8 mouse cellular contexts compared by ENCODE assay signal in genomic region chr7:45433835-45434202, GRCm38 (mm10). TPM values are rescaled to one million over a fixed set of nuclear protein-coding genes. Genes with fewer than 3 reads are reported as not detected.
A peak's percentile ranks its signal among the peaks of the same experiment; 100 is the strongest.
DNase-seq lines count a peak whose midpoint lies in the region; ATAC-seq and TF ChIP-seq lines count a peak whose summit lies in the region.
"Had no signal": no experiment of that assay in that cellular context is flagged by ENCODE, and none has a peak within 500 bp of the region (broad histone marks: within the 10 kb centered on the region; RNA-seq: fewer than 3 reads in every experiment).

No protein-coding gene starts in this region.

- TF ChIP-seq CTCF in spleen, adult 2 months (IDR thresholded peaks at IDR 0.05; ENCODE audit: extremely low read depth, insufficient read depth, insufficient read length, insufficient replicate concordance), result no peak

- WGBS in spleen, adult 2 months, result under 1% methylated on average over 7 of the region's 7 CpGs
- WGBS in forebrain, embryonic 13.5 days, result 2% methylated on average over 7 of the region's 7 CpGs
- under 1% methylated on average over 7 of the region's 7 CpGs for WGBS in limb, embryonic 15.5 days
- 0% methylated on average over 7 of the region's 7 CpGs for WGBS in stomach, embryonic 16.5 days

- no peaks in the 10 kb centered on the region for H3K9me3 ChIP-seq in forebrain, embryonic 13.5 days (replicated peaks)
- H3K9me3 ChIP-seq in limb, embryonic 15.5 days, result no peaks in the 10 kb centered on the region
- no peaks in the 10 kb centered on the region for H3K9me3 ChIP-seq in stomach, embryonic 16.5 days (replicated peaks; ENCODE audit: control insufficient read depth, low read length)

- ATAC-seq in forebrain, embryonic 13.5 days, result peak; percentile 1; the same call in 1 of the 2 replicates
- no peak for ATAC-seq in limb, embryonic 15.5 days (ENCODE audit: insufficient number of reproducible peaks, low FRiP score, low TSS enrichment, low read depth)
- ATAC-seq in stomach, embryonic 16.5 days (ENCODE audit: insufficient read depth, low FRiP score), result no peak

- peak overlapping the region; percentile 92 for H3K9ac ChIP-seq in forebrain, embryonic 13.5 days
- peak overlapping the region; percentile 90 for H3K9ac ChIP-seq in limb, embryonic 15.5 days
- H3K9ac ChIP-seq in stomach, embryonic 16.5 days (ENCODE audit: low read length), result peak overlapping the region; percentile 84

- no peak for DNase-seq in spleen, adult 2 months (ENCODE audit: low read depth in 1 of 2, low spot score in 2 of 2)
- no peak for DNase-seq in spleen, adult 18-20 months
- no peak for DNase-seq in urinary bladder, postnatal 4 days (ENCODE audit: low spot score in 2 of 2)
- no peak for DNase-seq in right cerebral cortex, postnatal 14 days

- peak overlapping the region; percentile 100 for H3K4me2 ChIP-seq in forebrain, embryonic 13.5 days
- peak overlapping the region; percentile 90 for H3K4me2 ChIP-seq in limb, embryonic 15.5 days
- H3K4me2 ChIP-seq in stomach, embryonic 16.5 days (ENCODE audit: low read depth, low read length), result peak overlapping the region; percentile 89

- no peak for TF ChIP-seq POLR2A in spleen, adult 2 months (IDR thresholded peaks at IDR 0.05; ENCODE audit: low read depth, low read length)

- peak overlapping the region; percentile 74 for H3K4me3 ChIP-seq in spleen, adult 2 months (ENCODE audit: extremely low read depth, insufficient read depth, insufficient read length)
- H3K4me3 ChIP-seq in forebrain, embryonic 13.5 days, result peak overlapping the region; percentile 89
- H3K4me3 ChIP-seq in limb, embryonic 15.5 days, result peak overlapping the region; percentile 62
- H3K4me3 ChIP-seq in stomach, embryonic 16.5 days (replicated peaks; ENCODE audit: low read length), result peak overlapping the region; percentile 81

- no peaks in the 10 kb centered on the region for H3K27me3 ChIP-seq in spleen, adult 2 months (ENCODE audit: control insufficient read depth, insufficient read depth, low read length)
- no peaks in the 10 kb centered on the region for H3K27me3 ChIP-seq in forebrain, embryonic 13.5 days
- no peaks in the 10 kb centered on the region for H3K27me3 ChIP-seq in limb, embryonic 15.5 days
- no peaks in the 10 kb centered on the region for H3K27me3 ChIP-seq in stomach, embryonic 16.5 days (ENCODE audit: control insufficient read depth, insufficient read depth, low read length)

- peaks cover 10% of the 10 kb centered on the region for H3K36me3 ChIP-seq in spleen, adult 2 months (ENCODE audit: control insufficient read depth, insufficient read depth, low read length)
- H3K36me3 ChIP-seq in forebrain, embryonic 13.5 days (ENCODE audit: poor library complexity, severe bottlenecking), result peaks cover 37% of the 10 kb centered on the region
- H3K36me3 ChIP-seq in limb, embryonic 15.5 days, result peaks cover 38% of the 10 kb centered on the region
- no peaks in the 10 kb centered on the region; the same call in 1 of the 2 replicates for H3K36me3 ChIP-seq in stomach, embryonic 16.5 days (ENCODE audit: control insufficient read depth, insufficient read depth, low read length)

- peaks cover 10% of the 10 kb centered on the region; the same call in 1 of the 2 replicates for H3K4me1 ChIP-seq in spleen, adult 2 months (ENCODE audit: control insufficient read depth, insufficient read depth, insufficient read length)
- peaks cover 45% of the 10 kb centered on the region for H3K4me1 ChIP-seq in forebrain, embryonic 13.5 days
- H3K4me1 ChIP-seq in limb, embryonic 15.5 days, result peaks cover 44% of the 10 kb centered on the region
- H3K4me1 ChIP-seq in stomach, embryonic 16.5 days (ENCODE audit: control insufficient read depth, insufficient read depth, low read length), result peaks cover 37% of the 10 kb centered on the region

- H3K27ac ChIP-seq in spleen, adult 2 months (ENCODE audit: insufficient read depth, low read length), result peak overlapping the region; percentile 72
- H3K27ac ChIP-seq in forebrain, embryonic 13.5 days, result peak overlapping the region; percentile 88
- H3K27ac ChIP-seq in limb, embryonic 15.5 days, result peak overlapping the region; percentile 92
- peak overlapping the region; percentile 88 for H3K27ac ChIP-seq in stomach, embryonic 16.5 days (ENCODE audit: low read length)

RNA-seq across cellular contexts. Expression of gene Gys1, which starts 0.8 kb away (rescaled TPM):
- polyA plus RNA-seq in spleen, adult 2 months (2012; rRNA removed), result 12.4 and 14.4 TPM in 2 replicates
- 20.9 and 23.0 TPM in 2 replicates for polyA plus RNA-seq in forebrain, embryonic 13.5 days (2015; fragmentation: Nextera tagmentation; extraction: Ambion mirVana)
- polyA plus RNA-seq in limb, embryonic 15.5 days (2015; fragmentation: Nextera tagmentation; extraction: Ambion mirVana), result 39.0 and 43.5 TPM in 2 replicates
- 46.3 and 47.3 TPM in 2 replicates for polyA plus RNA-seq in stomach, embryonic 16.5 days (2015; fragmentation: Nextera tagmentation; extraction: Ambion mirVana)

RNA-seq across cellular contexts. Expression of gene Ruvbl2, which starts 4.1 kb away (rescaled TPM):
- 55.3 and 56.0 TPM in 2 replicates for polyA plus RNA-seq in spleen, adult 2 months (2012; rRNA removed)
- polyA plus RNA-seq in forebrain, embryonic 13.5 days (2015; fragmentation: Nextera tagmentation; extraction: Ambion mirVana), result 153 and 173 TPM in 2 replicates
- polyA plus RNA-seq in limb, embryonic 15.5 days (2015; fragmentation: Nextera tagmentation; extraction: Ambion mirVana), result 122 and 125 TPM in 2 replicates
- polyA plus RNA-seq in stomach, embryonic 16.5 days (2015; fragmentation: Nextera tagmentation; extraction: Ambion mirVana), result 115 and 118 TPM in 2 replicates

RNA-seq across cellular contexts. Expression of gene Lhb, which starts 13.2 kb away (rescaled TPM):
- not detected in 2 replicates for polyA plus RNA-seq in spleen, adult 2 months (2012; rRNA removed)
- 0.44 and 1.1 TPM in 2 replicates for polyA plus RNA-seq in forebrain, embryonic 13.5 days (2015; fragmentation: Nextera tagmentation; extraction: Ambion mirVana)
- not detected in 2 replicates for polyA plus RNA-seq in limb, embryonic 15.5 days (2015; fragmentation: Nextera tagmentation; extraction: Ambion mirVana)
- not detected in 2 replicates for polyA plus RNA-seq in stomach, embryonic 16.5 days (2015; fragmentation: Nextera tagmentation; extraction: Ambion mirVana)
- polyA plus RNA-seq: inflammation-experienced regulatory T-cells, adult 6 months had no signal

RNA-seq across cellular contexts. Expression of gene Ntf5, which starts 20.3 kb away (rescaled TPM):
- 0.12 and 0.33 TPM in 2 replicates for polyA plus RNA-seq in spleen, adult 2 months (2012; rRNA removed)
- not detected in 2 replicates for polyA plus RNA-seq in forebrain, embryonic 13.5 days (2015; fragmentation: Nextera tagmentation; extraction: Ambion mirVana)
- polyA plus RNA-seq in limb, embryonic 15.5 days (2015; fragmentation: Nextera tagmentation; extraction: Ambion mirVana), result 1.9 and 3.0 TPM in 2 replicates
- 1.3 and 1.6 TPM in 2 replicates for polyA plus RNA-seq in stomach, embryonic 16.5 days (2015; fragmentation: Nextera tagmentation; extraction: Ambion mirVana)

RNA-seq across cellular contexts. Expression of gene Ftl1, which starts 25.9 kb away (rescaled TPM):
- polyA plus RNA-seq in spleen, adult 2 months (2012; rRNA removed), result 2,804 and 3,579 TPM in 2 replicates
- 6,730 and 6,791 TPM in 2 replicates for polyA plus RNA-seq in forebrain, embryonic 13.5 days (2015; fragmentation: Nextera tagmentation; extraction: Ambion mirVana)
- polyA plus RNA-seq in limb, embryonic 15.5 days (2015; fragmentation: Nextera tagmentation; extraction: Ambion mirVana), result 4,640 and 4,716 TPM in 2 replicates
- polyA plus RNA-seq in stomach, embryonic 16.5 days (2015; fragmentation: Nextera tagmentation; extraction: Ambion mirVana), result 4,462 and 4,467 TPM in 2 replicates
